Mouse (Mus musculus) myocyte (in vitro differentiated cells): ENCODE results near the gene Src.

Source experiments
- CEBPB ChIP-seq: IDR thresholded peaks from 2 replicates; pipeline ENCODE4 v1.6.1; 2011; ENCODE audit warnings: mild to moderate bottlenecking, moderate library complexity; ENCODE audit not compliant: poor library complexity, insufficient read depth, severe bottlenecking
- E2F4 ChIP-seq: IDR thresholded peaks from one replicate; pipeline ENCODE4 v1.6.1; 2011; ENCODE audit warnings: mild to moderate bottlenecking, control low read depth, moderate library complexity; ENCODE audit not compliant: insufficient read depth
- MAX ChIP-seq: IDR thresholded peaks from one replicate; pipeline ENCODE4 v1.6.1; 2011; ENCODE audit warnings: low read depth, mild to moderate bottlenecking, control low read depth
- MYOD1 ChIP-seq, 3 experiments: IDR thresholded peaks; one replicate each; pipeline ENCODE4 v1.6.1; 2011; ENCODE audit warnings: control low read depth in 2 of 3, low read depth in 2 of 3, mild to moderate bottlenecking in 2 of 3, moderate library complexity in 1 of 3; ENCODE audit not compliant: insufficient read length in 2 of 3, control insufficient read depth in 1 of 3
- MYOG ChIP-seq, 3 experiments: IDR thresholded peaks; one replicate each; pipeline ENCODE4 v1.6.1; 2011; ENCODE audit warnings: control low read depth in 2 of 3, low read depth in 2 of 3, mild to moderate bottlenecking in 2 of 3; ENCODE audit not compliant: insufficient read length in 2 of 3, control insufficient read depth in 1 of 3, insufficient read depth in 1 of 3
- POLR2A ChIP-seq: IDR thresholded peaks from one replicate; pipeline ENCODE4 v1.6.1; 2011; ENCODE audit warnings: low read depth, mild to moderate bottlenecking, control low read depth, moderate library complexity; ENCODE audit not compliant: insufficient read length
- POLR2AphosphoS2 ChIP-seq: IDR thresholded peaks from one replicate; pipeline ENCODE4 v1.6.1; 2011; ENCODE audit warnings: low read depth, control low read depth; ENCODE audit not compliant: insufficient read length
- REST ChIP-seq: IDR thresholded peaks from one replicate; pipeline ENCODE4 v1.6.1; 2011; ENCODE audit warnings: mild to moderate bottlenecking, control low read depth, moderate library complexity; ENCODE audit not compliant: insufficient read depth, insufficient read length
- SRF ChIP-seq: IDR thresholded peaks from one replicate; pipeline ENCODE4 v1.6.1; 2011; ENCODE audit warnings: low read depth; ENCODE audit not compliant: control insufficient read depth, insufficient read length
- TCF12 ChIP-seq: IDR thresholded peaks from one replicate; pipeline ENCODE4 v1.6.1; 2011; ENCODE audit warnings: mild to moderate bottlenecking, control low read depth; ENCODE audit not compliant: poor library complexity, insufficient read depth, severe bottlenecking
- TCF3 ChIP-seq: IDR thresholded peaks from one replicate; pipeline ENCODE4 v1.6.1; 2011; ENCODE audit warnings: low read depth, control low read depth; ENCODE audit not compliant: insufficient read length
- USF1 ChIP-seq: IDR thresholded peaks from one replicate; pipeline ENCODE4 v1.6.1; 2011; ENCODE audit warnings: low read depth, mild to moderate bottlenecking, control low read depth, moderate library complexity

GRCm38 (mm10) chr2:157376995-157377394 is 41.2 kb upstream of the Src start:
- TF ChIP-seq TCF12 (no peak), POLR2A (no peak), MAX (no peak), MYOG (IDR thresholded peaks at IDR 0.05; ENCODE audit: control insufficient read depth in 1 of 3, insufficient read depth in 1 of 3, insufficient read length in 2 of 3, low read depth in 2 of 3) (no peak), MYOD1 (IDR thresholded peaks at IDR 0.05; ENCODE audit: control insufficient read depth in 1 of 3, insufficient read length in 2 of 3, low read depth in 2 of 3) (no peak), E2F4 (no peak), REST (no peak), TCF3 (no peak), CEBPB (no peak), POLR2AphosphoS2 (no peak), USF1 (no peak), SRF (no peak)
